Mouse (Mus musculus) myocyte (in vitro differentiated cells): ENCODE measurements at regions not wholly inside any gene's neighbourhood (a gene's known extent, or its start where the extent isn't known, plus 50 kb on each side); places are given as distances from the start of the nearest gene placed in this dataset.

Experiments
- CEBPB ChIP-seq: IDR thresholded peaks from 2 replicates; pipeline ENCODE4 v1.6.1; 2011; ENCODE audit warnings: mild to moderate bottlenecking, moderate library complexity; ENCODE audit not compliant: poor library complexity, insufficient read depth, severe bottlenecking
- E2F4 ChIP-seq: IDR thresholded peaks from one replicate; pipeline ENCODE4 v1.6.1; 2011; ENCODE audit warnings: mild to moderate bottlenecking, control low read depth, moderate library complexity; ENCODE audit not compliant: insufficient read depth
- MAX ChIP-seq: IDR thresholded peaks from one replicate; pipeline ENCODE4 v1.6.1; 2011; ENCODE audit warnings: low read depth, mild to moderate bottlenecking, control low read depth
- MYOD1 ChIP-seq, 3 experiments: IDR thresholded peaks; one replicate each; pipeline ENCODE4 v1.6.1; 2011; ENCODE audit warnings: control low read depth in 2 of 3, low read depth in 2 of 3, mild to moderate bottlenecking in 2 of 3, moderate library complexity in 1 of 3; ENCODE audit not compliant: insufficient read length in 2 of 3, control insufficient read depth in 1 of 3
- POLR2A ChIP-seq: IDR thresholded peaks from one replicate; pipeline ENCODE4 v1.6.1; 2011; ENCODE audit warnings: low read depth, mild to moderate bottlenecking, control low read depth, moderate library complexity; ENCODE audit not compliant: insufficient read length
- POLR2AphosphoS2 ChIP-seq: IDR thresholded peaks from one replicate; pipeline ENCODE4 v1.6.1; 2011; ENCODE audit warnings: low read depth, control low read depth; ENCODE audit not compliant: insufficient read length
- TCF12 ChIP-seq: IDR thresholded peaks from one replicate; pipeline ENCODE4 v1.6.1; 2011; ENCODE audit warnings: mild to moderate bottlenecking, control low read depth; ENCODE audit not compliant: poor library complexity, insufficient read depth, severe bottlenecking
- USF1 ChIP-seq: IDR thresholded peaks from one replicate; pipeline ENCODE4 v1.6.1; 2011; ENCODE audit warnings: low read depth, mild to moderate bottlenecking, control low read depth, moderate library complexity

DNA sequence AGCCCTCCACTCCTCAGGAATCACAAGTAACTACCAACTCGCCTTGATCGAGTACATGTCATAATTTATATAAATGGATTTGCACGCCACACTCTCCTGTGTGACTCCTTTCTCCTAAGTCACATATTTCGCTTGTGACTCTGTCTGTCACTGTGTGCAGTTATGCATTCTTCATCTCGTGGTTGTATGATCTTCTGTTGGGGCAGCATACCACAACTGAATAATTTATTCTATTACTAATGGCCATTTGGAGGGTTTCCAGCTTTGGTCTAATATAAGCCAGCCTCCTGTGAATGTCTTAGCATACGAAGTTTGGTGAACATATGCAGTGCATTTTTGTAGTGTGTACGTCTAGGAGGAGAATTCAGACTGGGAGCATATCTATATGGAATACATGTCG is 176.6 kb upstream of the Tmem72 start:
- TF ChIP-seq CEBPB (no peak), POLR2A (no peak), E2F4 (no peak), POLR2AphosphoS2 (no peak), USF1 (no peak), TCF12 (no peak), MYOD1 (IDR thresholded peaks at IDR 0.05; ENCODE audit: control insufficient read depth in 1 of 3, insufficient read length in 2 of 3, low read depth in 2 of 3) (no peak), MAX (no peak)
